ENCODE assay signal across 20 mouse cellular contexts in genomic region chr6:140375671-140376070, GRCm38 (mm10).
"Had no signal": no experiment of that assay in that cellular context is flagged by ENCODE, and none has a peak within 500 bp of the region (broad histone marks: within the 10 kb centered on the region; RNA-seq: fewer than 3 reads in every experiment).

No protein-coding gene starts in this region.

- H3K4me3 ChIP-seq: liver, embryonic 15.5 days; lung, embryonic 15.5 days; megakaryocyte, embryonic 14.5 days; midbrain, embryonic 13.5 days; midbrain, embryonic 15.5 days; myocyte; neural tube, embryonic 13.5 days; neural tube, embryonic 15.5 days had no signal

- H3K27me3 ChIP-seq: liver, embryonic 15.5 days; lung, embryonic 15.5 days; megakaryocyte, embryonic 14.5 days; midbrain, embryonic 13.5 days; midbrain, embryonic 15.5 days; neural tube, embryonic 13.5 days; neural tube, embryonic 15.5 days had no signal

- H3K27ac ChIP-seq: liver, embryonic 15.5 days; lung, embryonic 15.5 days; macrophage; midbrain, embryonic 13.5 days; midbrain, embryonic 15.5 days; neural tube, embryonic 13.5 days; neural tube, embryonic 15.5 days had no signal

- H3K4me1 ChIP-seq: liver, embryonic 15.5 days; lung, embryonic 15.5 days; midbrain, embryonic 15.5 days; neural tube, embryonic 13.5 days had no signal

- DNase-seq: liver, postnatal 0 days; lung, adult 2 months; lung, postnatal 14 days; lung, postnatal 36 days; right cerebral cortex, adult 18-20 months; right cerebral cortex, postnatal 25 days; right cerebral cortex, postnatal 4 days; spleen, adult 18-20 months; thymus, adult 18-20 months; thymus, postnatal 14 days; thymus, postnatal 4 days had no signal

- H3K36me3 ChIP-seq: liver, embryonic 15.5 days; lung, embryonic 15.5 days; midbrain, embryonic 13.5 days; midbrain, embryonic 15.5 days; neural tube, embryonic 13.5 days; neural tube, embryonic 15.5 days had no signal
